Comparison of ENCODE assay signal across 11 mouse cellular contexts in genomic region chr1:134036492-134036891, GRCm38 (mm10). TPM values are rescaled to one million over a fixed set of nuclear protein-coding genes. Genes with fewer than 3 reads are reported as not detected.
A peak's percentile ranks its signal among the peaks of the same experiment; 100 is the strongest.
DNase-seq lines count a peak whose midpoint lies in the region; ATAC-seq and TF ChIP-seq lines count a peak whose summit lies in the region.
"Had no signal": no experiment of that assay in that cellular context is flagged by ENCODE, and none has a peak within 500 bp of the region (broad histone marks: within the 10 kb centered on the region; RNA-seq: fewer than 3 reads in every experiment).

No protein-coding gene starts in this region.

- H3K4me3 ChIP-seq in intestine, postnatal 0 days (ENCODE audit: low read depth, low read length), result no peak overlapping the region
- H3K4me3 ChIP-seq in intestine, embryonic 16.5 days (ENCODE audit: low read length), result no peak overlapping the region
- peak overlapping the region; percentile 40; the same call in 1 of the 2 replicates for H3K4me3 ChIP-seq in lung, embryonic 15.5 days
- no peak overlapping the region for H3K4me3 ChIP-seq in limb, embryonic 13.5 days

- no peaks in the 10 kb centered on the region for H3K36me3 ChIP-seq in intestine, postnatal 0 days (ENCODE audit: control insufficient read depth, insufficient read depth)
- H3K36me3 ChIP-seq in intestine, embryonic 16.5 days (ENCODE audit: control insufficient read depth, insufficient read depth, low read length), result no peaks in the 10 kb centered on the region
- peaks cover 5% of the 10 kb centered on the region; the same call in 1 of the 2 replicates for H3K36me3 ChIP-seq in lung, embryonic 15.5 days
- no peaks in the 10 kb centered on the region for H3K36me3 ChIP-seq in limb, embryonic 13.5 days

- peak; percentile 59 for TF ChIP-seq CTCF in intestine, postnatal 0 days (IDR thresholded peaks at IDR 0.05; ENCODE audit: low read depth)

- H3K9ac ChIP-seq in intestine, postnatal 0 days (ENCODE audit: low read depth, low read length), result no peak overlapping the region
- no peak overlapping the region for H3K9ac ChIP-seq in intestine, embryonic 16.5 days (ENCODE audit: low read depth, low read length)
- H3K9ac ChIP-seq in lung, embryonic 15.5 days, result peak overlapping the region; percentile 34; the same call in 1 of the 2 replicates
- H3K9ac ChIP-seq in limb, embryonic 13.5 days, result no peak overlapping the region

- peak; percentile 17 for DNase-seq in CD4-positive, CD25-positive, alpha-beta regulatory T cell, adult 2 months (ENCODE audit: low read depth, low spot score)
- DNase-seq in lung, postnatal 10 days, result no peak
- no peak for DNase-seq in left cerebral cortex, postnatal 4 days
- DNase-seq: cerebellum, postnatal 10 days; thymus, adult 18-20 months had no signal

- 74% methylated on average over 2 of the region's 2 CpGs for WGBS in intestine, postnatal 0 days
- WGBS in intestine, embryonic 16.5 days, result 64% methylated on average over 2 of the region's 2 CpGs
- 55% methylated on average over 2 of the region's 2 CpGs for WGBS in lung, embryonic 15.5 days
- 71% methylated on average over 2 of the region's 2 CpGs for WGBS in limb, embryonic 13.5 days

- H3K27ac ChIP-seq in intestine, postnatal 0 days (ENCODE audit: low read depth, low read length), result no peak overlapping the region
- no peak overlapping the region for H3K27ac ChIP-seq in intestine, embryonic 16.5 days (ENCODE audit: low read length)
- peak overlapping the region; percentile 93 for H3K27ac ChIP-seq in lung, embryonic 15.5 days
- H3K27ac ChIP-seq in limb, embryonic 13.5 days, result peak overlapping the region; percentile 89
- H3K27ac ChIP-seq: macrophage had no signal

- H3K4me2 ChIP-seq in intestine, postnatal 0 days (replicated peaks; ENCODE audit: low read depth), result no peak overlapping the region
- no peak overlapping the region for H3K4me2 ChIP-seq in intestine, embryonic 16.5 days (ENCODE audit: low read depth, low read length)
- H3K4me2 ChIP-seq in lung, embryonic 15.5 days, result peak overlapping the region; percentile 57
- no peak overlapping the region for H3K4me2 ChIP-seq in limb, embryonic 13.5 days (replicated peaks)

- no peaks in the 10 kb centered on the region for H3K9me3 ChIP-seq in intestine, postnatal 0 days (ENCODE audit: control insufficient read depth)
- H3K9me3 ChIP-seq in intestine, embryonic 16.5 days (ENCODE audit: control insufficient read depth, low read length), result no peaks in the 10 kb centered on the region
- H3K9me3 ChIP-seq in lung, embryonic 15.5 days, result no peaks in the 10 kb centered on the region
- no peaks in the 10 kb centered on the region for H3K9me3 ChIP-seq in limb, embryonic 13.5 days

- ATAC-seq in CD4-positive, CD25-positive, alpha-beta regulatory T cell, adult 4 months, result no peak
- ATAC-seq in intestine, postnatal 0 days, result no peak
- no peak for ATAC-seq in intestine, embryonic 16.5 days
- no peak for ATAC-seq in lung, embryonic 15.5 days (ENCODE audit: borderline replicate concordance, extremely low read depth, low FRiP score, low TSS enrichment)
- ATAC-seq in limb, embryonic 13.5 days (ENCODE audit: low FRiP score, low read depth), result no peak

- no peaks in the 10 kb centered on the region for H3K27me3 ChIP-seq in intestine, postnatal 0 days (replicated peaks; ENCODE audit: control insufficient read depth, insufficient read depth, low read length)
- H3K27me3 ChIP-seq in intestine, embryonic 16.5 days (replicated peaks; ENCODE audit: control insufficient read depth, insufficient read depth, low read length), result no peaks in the 10 kb centered on the region
- no peaks in the 10 kb centered on the region for H3K27me3 ChIP-seq in lung, embryonic 15.5 days
- no peaks in the 10 kb centered on the region for H3K27me3 ChIP-seq in limb, embryonic 13.5 days

- no peaks in the 10 kb centered on the region for H3K4me1 ChIP-seq in intestine, postnatal 0 days (replicated peaks; ENCODE audit: control insufficient read depth, insufficient read depth, low read length)
- peaks cover 10% of the 10 kb centered on the region; the same call in 1 of the 2 replicates for H3K4me1 ChIP-seq in intestine, embryonic 16.5 days (ENCODE audit: control insufficient read depth, insufficient read depth, low read length)
- peaks cover 50% of the 10 kb centered on the region for H3K4me1 ChIP-seq in lung, embryonic 15.5 days
- H3K4me1 ChIP-seq in limb, embryonic 13.5 days, result peaks cover 29% of the 10 kb centered on the region

- intact Hi-C loops in left cerebral cortex, postnatal 4 days (cut with DNase I), result no loop called here

RNA-seq across cellular contexts. Expression of gene Fmod, which starts 0.6 kb away (rescaled TPM):
- not detected for polyA plus RNA-seq in CD4-positive, CD25-positive, alpha-beta regulatory T cell, adult 4 months (2017; shearing (Covaris generic))
- 2.2 and 2.4 TPM in 2 replicates for polyA plus RNA-seq in intestine, postnatal 0 days (2015; fragmentation: Nextera tagmentation; extraction: Ambion mirVana)
- polyA plus RNA-seq in intestine, embryonic 16.5 days (2015; fragmentation: Nextera tagmentation; extraction: Ambion mirVana), result 8.7 and 8.8 TPM in 2 replicates
- polyA plus RNA-seq in lung, embryonic 15.5 days (2015; fragmentation: Nextera tagmentation; extraction: Ambion mirVana), result 193 and 195 TPM in 2 replicates
- polyA plus RNA-seq in limb, embryonic 13.5 days (2015; fragmentation: Nextera tagmentation; extraction: Ambion mirVana), result 42.1 and 48.5 TPM in 2 replicates
- 10 to 100 TPM; 19.0 to 20.0 TPM for total RNA-seq in left cerebral cortex, postnatal 4 days (2021)
- polyA plus RNA-seq: macrophage had no signal

RNA-seq across cellular contexts. Expression of gene Btg2, which starts 42.4 kb away (rescaled TPM):
- polyA plus RNA-seq in CD4-positive, CD25-positive, alpha-beta regulatory T cell, adult 4 months (2017; shearing (Covaris generic)), result 100 to 1,000 TPM; 243 to 289 TPM
- polyA plus RNA-seq in intestine, postnatal 0 days (2015; fragmentation: Nextera tagmentation; extraction: Ambion mirVana), result 30.0 and 32.6 TPM in 2 replicates
- polyA plus RNA-seq in intestine, embryonic 16.5 days (2015; fragmentation: Nextera tagmentation; extraction: Ambion mirVana), result 42.9 and 43.2 TPM in 2 replicates
- polyA plus RNA-seq in lung, embryonic 15.5 days (2015; fragmentation: Nextera tagmentation; extraction: Ambion mirVana), result 111 and 115 TPM in 2 replicates
- polyA plus RNA-seq in limb, embryonic 13.5 days (2015; fragmentation: Nextera tagmentation; extraction: Ambion mirVana), result 27.1 and 28.2 TPM in 2 replicates
- total RNA-seq in left cerebral cortex, postnatal 4 days (2021), result 1 to 10 TPM; 7.9 to 8.1 TPM

Comparison
In these comparisons a context has a peak if more than half of its experiments do, and no peak if none do; other contexts are left out.
1. H3K27ac ChIP-seq: peak in lung, embryonic 15.5 days (single experiment) and limb, embryonic 13.5 days (single experiment); none in intestine, postnatal 0 days (single experiment) and intestine, embryonic 16.5 days (single experiment).